Mouse (Mus musculus): ENCODE data around the gene Aaed1. TPM values are rescaled to one million over a fixed set of nuclear protein-coding genes. Genes with fewer than 3 reads are reported as not detected.
A peak's percentile ranks its signal among the peaks of the same experiment; 100 is the strongest.

The Aaed1 gene
- polyA plus RNA-seq, 1 experiment from 2014 or later, result 7.9 TPM

- WGBS, result 62% methylated on average over 4 of the region's 4 CpGs
- Histone ChIP-seq H3K27me3 (replicated peaks; ENCODE audit: control insufficient read depth, insufficient read depth, low read length) (no peaks in the 10 kb centered on the region), H3K4me3 (ENCODE audit: low read depth, low read length) (no peak overlapping the region), H3K9ac (ENCODE audit: low read length) (no peak overlapping the region), H3K4me1 (ENCODE audit: control insufficient read depth, insufficient read depth, low read length) (no peaks in the 10 kb centered on the region), H3K4me2 (ENCODE audit: low read length) (no peak overlapping the region), H3K36me3 (ENCODE audit: control insufficient read depth, insufficient read depth, low read length) (no peaks in the 10 kb centered on the region), H3K9me3 (replicated peaks; ENCODE audit: control insufficient read depth, low read length) (0 out of 2 replicates have a peak, but pooled peaks cover 3% of the 10 kb centered on the region), H3K27ac (ENCODE audit: low read depth, low read length) (no peak overlapping the region)
- DNase-seq (ENCODE audit: low spot score) (no peak), ATAC-seq (no peak)
These were observed 26.2 kb downstream of the Aaed1 start for GRCm38 (mm10) chr13:64286321-64286720.

DNA sequence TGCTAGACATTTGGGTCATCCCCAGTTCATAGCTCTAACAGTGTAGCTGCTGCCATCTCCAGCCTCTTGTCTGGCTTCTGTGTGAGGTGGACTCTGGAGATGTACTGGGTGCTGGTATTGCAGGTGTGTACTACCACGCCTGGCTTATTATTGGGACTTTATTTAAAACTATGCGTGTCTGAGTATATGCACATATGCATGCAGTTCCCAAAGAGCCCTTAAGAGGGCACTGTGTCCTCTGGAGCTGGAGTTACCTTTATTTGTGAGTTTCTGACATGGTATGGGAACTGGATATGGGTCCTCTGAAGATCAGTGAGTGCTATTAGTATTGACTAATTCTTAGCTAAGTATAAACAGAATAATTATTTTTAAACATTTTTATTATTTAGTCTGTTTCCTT, 27.8 kb downstream of the Aaed1 start:
- no peaks in the 10 kb centered on the region for H3K36me3 ChIP-seq (ENCODE audit: control insufficient read depth, insufficient read depth, low read length)
- WGBS, result 93% methylated on average over 2 of the region's 2 CpGs
- no peaks in the 10 kb centered on the region for H3K4me1 ChIP-seq (ENCODE audit: control insufficient read depth, insufficient read depth, low read length)
- H3K27ac ChIP-seq (ENCODE audit: low read depth, low read length), result no peak overlapping the region
- no peaks in the 10 kb centered on the region for H3K27me3 ChIP-seq (replicated peaks; ENCODE audit: control insufficient read depth, insufficient read depth, low read length)
- no peak for DNase-seq (ENCODE audit: low spot score)
- no peak overlapping the region for H3K9ac ChIP-seq (ENCODE audit: low read length)
- H3K4me2 ChIP-seq (ENCODE audit: low read length), result no peak overlapping the region
- H3K9me3 ChIP-seq (replicated peaks; ENCODE audit: control insufficient read depth, low read length), result 0 out of 2 replicates have a peak, but pooled peaks cover 3% of the 10 kb centered on the region
- no peak overlapping the region for H3K4me3 ChIP-seq (ENCODE audit: low read depth, low read length)
- no peak for ATAC-seq

- WGBS, result 86% methylated on average over 5 of the region's 5 CpGs
- ATAC-seq, result no peak
- H3K4me2 ChIP-seq (ENCODE audit: low read length), result no peak overlapping the region
- H3K27ac ChIP-seq (ENCODE audit: low read depth, low read length), result no peak overlapping the region
- no peaks in the 10 kb centered on the region for H3K36me3 ChIP-seq (ENCODE audit: control insufficient read depth, insufficient read depth, low read length)
- H3K4me1 ChIP-seq (ENCODE audit: control insufficient read depth, insufficient read depth, low read length), result no peaks in the 10 kb centered on the region
- no peak overlapping the region for H3K9ac ChIP-seq (ENCODE audit: low read length)
- DNase-seq (ENCODE audit: low spot score), result no peak
- no peak overlapping the region for H3K4me3 ChIP-seq (ENCODE audit: low read depth, low read length)
- 0 out of 2 replicates have a peak, but pooled peaks cover 3% of the 10 kb centered on the region for H3K9me3 ChIP-seq (replicated peaks; ENCODE audit: control insufficient read depth, low read length)
- H3K27me3 ChIP-seq (replicated peaks; ENCODE audit: control insufficient read depth, insufficient read depth, low read length), result no peaks in the 10 kb centered on the region
These were observed 31.6 kb downstream of the Aaed1 start for GRCm38 (mm10) chr13:64280940-64281339.

DNA sequence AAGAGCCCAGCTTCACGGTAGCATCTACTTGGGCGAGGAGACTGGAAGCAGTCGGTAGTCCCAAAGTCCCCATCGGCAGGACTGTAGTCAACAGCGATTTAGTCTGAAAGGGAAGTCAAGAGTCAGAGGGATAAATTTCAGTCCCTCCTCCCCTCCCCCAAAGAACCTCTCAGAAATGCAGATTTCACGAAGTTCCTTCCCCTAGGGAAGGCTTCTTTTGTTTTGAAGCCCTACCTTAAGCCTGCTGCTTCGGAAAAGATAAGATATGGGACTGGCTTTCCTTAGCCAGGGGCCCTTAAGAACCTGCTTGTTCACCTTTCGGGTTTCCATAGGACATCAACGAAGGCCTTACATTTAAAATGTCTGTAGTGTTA, 36.8 kb downstream of the Aaed1 start:
- Histone ChIP-seq H3K27me3 (replicated peaks; ENCODE audit: control insufficient read depth, insufficient read depth, low read length) (peaks cover 12% of the 10 kb centered on the region), H3K9ac (ENCODE audit: low read length) (no peak overlapping the region), H3K4me1 (ENCODE audit: control insufficient read depth, insufficient read depth, low read length) (peaks cover 9% of the 10 kb centered on the region), H3K4me2 (ENCODE audit: low read length) (peak overlapping the region; percentile 100), H3K36me3 (ENCODE audit: control insufficient read depth, insufficient read depth, low read length) (no peaks in the 10 kb centered on the region), H3K9me3 (replicated peaks; ENCODE audit: control insufficient read depth, low read length) (no peaks in the 10 kb centered on the region), H3K4me3 (ENCODE audit: low read depth, low read length) (peak overlapping the region; percentile 75), H3K27ac (ENCODE audit: low read depth, low read length) (no peak overlapping the region)
- 15% methylated on average over 9 of the region's 9 CpGs for WGBS
- ATAC-seq (no peak), DNase-seq (ENCODE audit: low spot score) (no peak)

- Histone ChIP-seq H3K4me1 (ENCODE audit: control insufficient read depth, insufficient read depth, low read length) (peaks cover 9% of the 10 kb centered on the region), H3K9ac (ENCODE audit: low read length) (peak within 1 kb of the TSS; percentile 72), H3K4me3 (ENCODE audit: low read depth, low read length) (peak within 1 kb of the TSS; percentile 75), H3K4me2 (ENCODE audit: low read length) (peak within 1 kb of the TSS; percentile 100), H3K9me3 (replicated peaks; ENCODE audit: control insufficient read depth, low read length) (no peaks in the 10 kb centered on the region), H3K27ac (ENCODE audit: low read depth, low read length) (no peak within 1 kb of the TSS), H3K27me3 (replicated peaks; ENCODE audit: control insufficient read depth, insufficient read depth, low read length) (peaks cover 12% of the 10 kb centered on the region), H3K36me3 (ENCODE audit: control insufficient read depth, insufficient read depth, low read length) (no peaks in the 10 kb centered on the region)
- WGBS, result 1% methylated on average over 57 of the region's 57 CpGs
- peak; percentile 95 for DNase-seq (ENCODE audit: low spot score)
- ATAC-seq, result peak; percentile 97
These were observed 37.4 kb downstream of the Aaed1 start, which contains the start of gene Cdc14b for GRCm38 (mm10) chr13:64274879-64275753. Gene Cdc14b, minus strand, starts transcription at chr13:64275290.

DNA sequence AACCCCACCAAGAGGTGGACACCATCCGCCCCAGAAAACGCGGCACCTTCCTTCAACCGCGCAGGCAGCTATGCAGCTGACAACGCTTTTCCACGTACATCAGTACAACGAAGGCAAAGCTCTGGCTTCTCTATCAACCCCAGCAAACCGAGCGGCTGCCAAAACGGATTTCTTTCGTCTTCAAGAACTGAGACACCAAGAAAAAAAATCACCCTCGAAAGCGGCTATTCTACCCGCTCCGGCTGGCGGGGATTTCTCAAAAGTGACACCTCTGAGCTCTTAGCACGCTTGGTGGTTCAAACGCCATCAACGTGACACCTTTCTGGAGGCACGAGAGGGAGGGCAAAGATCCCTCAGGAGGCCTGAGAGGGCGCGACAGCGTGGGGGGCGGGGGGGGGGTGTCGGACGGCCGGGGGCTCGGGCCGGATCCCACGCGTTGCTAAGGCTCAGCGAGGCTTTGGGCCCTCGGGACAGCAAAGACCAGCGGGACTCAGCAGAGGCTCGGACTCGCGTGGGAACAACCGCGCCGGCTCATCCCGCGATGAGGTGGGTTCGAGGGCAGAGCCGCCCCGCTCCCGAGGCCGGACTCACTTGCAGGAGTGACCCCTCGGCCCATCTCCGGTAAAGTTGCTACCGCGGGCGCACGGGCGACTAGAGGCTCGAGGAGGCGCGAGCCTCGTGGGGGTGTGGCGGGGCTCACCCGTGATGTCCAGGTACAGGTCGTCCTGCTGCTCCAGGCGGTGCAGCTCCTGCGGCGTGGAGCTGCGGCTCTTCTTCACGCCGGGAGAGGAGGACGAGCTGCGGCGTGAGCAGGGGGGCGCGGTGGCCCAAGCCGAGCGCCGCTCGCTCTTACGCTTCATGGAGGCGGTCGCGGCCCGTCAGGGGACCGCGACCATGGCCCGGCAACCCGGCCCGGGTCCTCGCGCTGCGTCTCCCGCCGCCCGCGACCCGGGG, 38.3 kb downstream of the Aaed1 start:
- Histone ChIP-seq H3K4me2 (ENCODE audit: low read length) (peak overlapping the region; percentile 100), H3K9me3 (replicated peaks; ENCODE audit: control insufficient read depth, low read length) (no peaks in the 10 kb centered on the region), H3K4me1 (ENCODE audit: control insufficient read depth, insufficient read depth, low read length) (peaks cover 9% of the 10 kb centered on the region), H3K27me3 (replicated peaks; ENCODE audit: control insufficient read depth, insufficient read depth, low read length) (peaks cover 12% of the 10 kb centered on the region), H3K4me3 (ENCODE audit: low read depth, low read length) (peak overlapping the region; percentile 75), H3K27ac (ENCODE audit: low read depth, low read length) (no peak overlapping the region), H3K9ac (ENCODE audit: low read length) (peak overlapping the region; percentile 72), H3K36me3 (ENCODE audit: control insufficient read depth, insufficient read depth, low read length) (no peaks in the 10 kb centered on the region)
- DNase-seq (ENCODE audit: low spot score), result peak; percentile 66
- under 1% methylated on average over 82 of the region's 95 CpGs for whole genome bisulfite sequencing
- peak; percentile 75 for ATAC-seq

- Histone ChIP-seq H3K27me3 (replicated peaks; ENCODE audit: control insufficient read depth, insufficient read depth, low read length) (peaks cover 12% of the 10 kb centered on the region), H3K36me3 (ENCODE audit: control insufficient read depth, insufficient read depth, low read length) (no peaks in the 10 kb centered on the region), H3K9ac (ENCODE audit: low read length) (no peak overlapping the region), H3K4me3 (ENCODE audit: low read depth, low read length) (peak overlapping the region; percentile 75), H3K27ac (ENCODE audit: low read depth, low read length) (no peak overlapping the region), H3K4me2 (ENCODE audit: low read length) (peak overlapping the region; percentile 100), H3K4me1 (ENCODE audit: control insufficient read depth, insufficient read depth, low read length) (peaks cover 9% of the 10 kb centered on the region), H3K9me3 (replicated peaks; ENCODE audit: control insufficient read depth, low read length) (no peaks in the 10 kb centered on the region)
- ATAC-seq (no peak), DNase-seq (ENCODE audit: low spot score) (no peak)
- 56% methylated on average over 8 of the region's 8 CpGs for WGBS
These were observed 39.2 kb downstream of the Aaed1 start for GRCm38 (mm10) chr13:64273352-64273751.

DNA sequence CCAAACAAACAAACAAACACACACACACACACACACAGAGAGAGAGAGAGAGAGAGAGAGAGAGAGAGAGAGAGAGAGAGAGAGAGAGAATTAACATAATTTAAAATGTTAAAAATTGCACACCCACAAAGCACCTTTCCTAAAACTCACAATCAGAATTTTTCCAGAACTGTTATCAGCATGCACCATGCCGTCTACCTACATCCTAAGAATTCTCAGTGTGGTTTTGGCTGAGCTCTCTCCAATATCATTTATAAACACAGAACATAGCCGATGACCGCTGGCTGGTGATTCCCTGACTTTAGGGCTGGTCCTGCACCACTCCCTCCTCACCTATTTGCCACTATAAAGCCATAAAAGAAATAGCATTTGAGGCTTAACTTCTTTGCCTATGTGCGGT, 44.1 kb downstream of the Aaed1 start:
- ATAC-seq, result no peak
- Histone ChIP-seq H3K4me1 (ENCODE audit: control insufficient read depth, insufficient read depth, low read length) (no peaks in the 10 kb centered on the region), H3K27ac (ENCODE audit: low read depth, low read length) (no peak overlapping the region), H3K4me2 (ENCODE audit: low read length) (no peak overlapping the region), H3K36me3 (ENCODE audit: control insufficient read depth, insufficient read depth, low read length) (no peaks in the 10 kb centered on the region), H3K9ac (ENCODE audit: low read length) (no peak overlapping the region), H3K27me3 (replicated peaks; ENCODE audit: control insufficient read depth, insufficient read depth, low read length) (no peaks in the 10 kb centered on the region), H3K9me3 (replicated peaks; ENCODE audit: control insufficient read depth, low read length) (no peaks in the 10 kb centered on the region), H3K4me3 (ENCODE audit: low read depth, low read length) (no peak overlapping the region)
- no peak for DNase-seq (ENCODE audit: low spot score)
- WGBS, result 90% methylated on average over 4 of the region's 4 CpGs

Data from forebrain, embryonic 14.5 days (tissue).